Mouse (Mus musculus): ENCODE results near the gene Smurf1.

DNA sequence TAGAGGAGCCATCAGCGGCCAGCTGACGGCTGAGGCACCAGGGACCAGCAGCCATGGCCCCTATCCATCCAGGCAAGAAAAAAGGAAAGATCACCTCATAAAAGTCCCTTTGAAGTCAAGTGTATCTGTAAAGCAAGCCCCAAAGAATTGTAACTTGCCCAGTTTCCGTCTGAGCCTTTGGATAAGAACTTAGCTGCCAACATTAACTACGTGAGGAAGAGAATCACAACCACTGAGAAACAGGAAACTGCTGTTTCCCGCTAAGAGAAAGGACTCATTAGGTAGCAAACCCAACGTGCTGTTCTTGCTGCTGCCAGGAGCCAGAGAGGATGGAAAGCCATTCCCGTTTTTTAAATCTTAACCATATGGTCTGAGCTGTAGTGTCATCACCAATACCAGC, 94.9 kb downstream of the Smurf1 start:
- TF ChIP-seq CTCF (IDR thresholded peaks at IDR 0.05; ENCODE audit: low read depth) (no peak), EP300 (IDR thresholded peaks at IDR 0.05; ENCODE audit: low read depth) (no peak)

All from liver, embryonic 14.5 days (tissue).